8 mouse cellular contexts compared by ENCODE assay signal in the genomic region with DNA sequence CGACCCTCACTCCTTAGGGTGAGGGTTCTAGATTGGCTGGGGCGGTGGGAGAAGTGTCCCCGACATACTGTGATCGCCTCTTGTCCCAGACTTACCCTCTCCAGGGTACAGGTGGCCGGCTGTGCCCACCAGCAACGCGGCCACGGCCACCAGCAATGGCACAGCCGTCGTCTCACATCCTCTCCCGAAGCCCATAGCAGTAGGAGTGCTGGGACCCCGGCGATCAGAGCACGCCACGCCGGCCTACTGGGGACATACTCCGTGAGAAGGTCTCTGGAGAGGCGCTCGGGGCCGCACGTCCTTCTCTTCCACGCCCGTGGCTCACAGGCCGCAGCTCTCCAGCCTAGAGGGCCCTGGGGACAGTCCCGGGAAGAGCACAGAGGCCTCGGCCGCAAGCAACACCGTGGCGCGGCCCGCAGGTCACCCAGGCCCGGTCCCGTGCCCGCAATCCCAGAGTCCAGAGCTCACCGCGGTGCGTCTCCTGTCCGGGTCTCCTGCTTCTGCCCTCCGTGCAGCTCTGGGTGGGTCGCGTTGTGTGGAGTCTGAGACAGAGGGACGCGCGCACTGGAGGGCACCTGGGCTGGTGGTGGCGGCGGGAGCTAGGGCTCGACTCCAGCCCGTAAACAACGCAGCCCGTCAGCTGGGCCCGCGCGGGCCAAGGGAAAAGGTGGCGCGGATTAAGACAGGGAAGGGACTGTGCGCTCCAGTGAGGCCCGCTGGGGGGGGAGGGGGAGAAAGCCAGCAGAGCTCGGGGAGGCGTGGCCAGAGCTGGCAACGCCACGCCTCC. TPM values are rescaled to one million over a fixed set of nuclear protein-coding genes. Genes with fewer than 3 reads are reported as not detected.
A peak's percentile ranks its signal among the peaks of the same experiment; 100 is the strongest.
DNase-seq lines count a peak whose midpoint lies in the region; ATAC-seq and TF ChIP-seq lines count a peak whose summit lies in the region.

Gene Insr (minus strand): TSS at position 684 of the 787 bp plus-strand sequence.

- peaks cover 49% of the 10 kb centered on the region for H3K79me2 ChIP-seq in liver, adult 2 months (ENCODE audit: control insufficient read depth, insufficient read depth, low read length)

- peak within 1 kb of the TSS; percentile 82 for H3K4me2 ChIP-seq in heart, embryonic 13.5 days
- peak within 1 kb of the TSS; percentile 94 for H3K4me2 ChIP-seq in kidney, postnatal 0 days (ENCODE audit: low read length)

- peak; percentile 78 for DNase-seq in c-Kit-negative CD71-positive TER-119-positive erythroid progenitor cells, embryonic 14.5 days (ENCODE audit: low read depth, low spot score)
- peak; percentile 61 for DNase-seq in fibroblast of lung, adult 2 months (ENCODE audit: low read depth)
- DNase-seq in kidney, postnatal 0 days (ENCODE audit: low spot score): peak; percentile 96
- peak; percentile 82 for DNase-seq in liver, adult 2 months (ENCODE audit: extremely low read depth, low read depth, low spot score)
- peak; percentile 87 to 90 for DNase-seq in spleen, postnatal 36 days (ENCODE audit: low spot score in 2 of 2)

- ATAC-seq in CD4-positive, CD25-positive, alpha-beta regulatory T cell, adult 4 months: peak; percentile 94
- peak; percentile 90 for ATAC-seq in heart, embryonic 13.5 days (ENCODE audit: extremely low read depth, insufficient number of reproducible peaks, low FRiP score, low TSS enrichment)
- peak; percentile 97 for ATAC-seq in kidney, postnatal 0 days (replicated peaks; ENCODE audit: low FRiP score, low read depth)
- peak; percentile 94 for ATAC-seq in monocyte, adult 5-6 weeks (replicated peaks; ENCODE audit: insufficient number of reproducible peaks, low FRiP score, low TSS enrichment, poor library complexity, severe bottlenecking)

- TF ChIP-seq POLR2A in liver, adult 2 months (IDR thresholded peaks at IDR 0.05; ENCODE audit: extremely low read depth, insufficient read depth, low read length): peak; percentile 91

- H3K9me3 ChIP-seq in heart, embryonic 13.5 days: no peaks in the 10 kb centered on the region
- no peaks in the 10 kb centered on the region for H3K9me3 ChIP-seq in kidney, postnatal 0 days (replicated peaks; ENCODE audit: low read length)

- TF ChIP-seq CTCF in kidney, postnatal 0 days (IDR thresholded peaks at IDR 0.05; ENCODE audit: low read depth): peak; percentile 2; the same call in 1 of the 2 replicates
- TF ChIP-seq CTCF in liver, adult 2 months (IDR thresholded peaks at IDR 0.05; ENCODE audit: low read depth, low read length): no peak

- peak within 1 kb of the TSS; percentile 98 for H3K4me3 ChIP-seq in heart, embryonic 13.5 days
- H3K4me3 ChIP-seq in kidney, postnatal 0 days (replicated peaks; ENCODE audit: low read depth, low read length): peak within 1 kb of the TSS; percentile 65
- H3K4me3 ChIP-seq in liver, adult 2 months (ENCODE audit: insufficient read depth, low read depth, low read length): peak within 1 kb of the TSS; percentile 96

- H3K27me3 ChIP-seq in heart, embryonic 13.5 days (replicated peaks): no peaks in the 10 kb centered on the region
- H3K27me3 ChIP-seq in kidney, postnatal 0 days (ENCODE audit: insufficient read depth, low read length): no peaks in the 10 kb centered on the region
- H3K27me3 ChIP-seq in liver, adult 2 months (ENCODE audit: control insufficient read depth, insufficient read depth, low read length): no peaks in the 10 kb centered on the region

- peak within 1 kb of the TSS; percentile 91 for H3K27ac ChIP-seq in heart, embryonic 13.5 days (replicated peaks)
- H3K27ac ChIP-seq in kidney, postnatal 0 days: peak within 1 kb of the TSS; percentile 82
- peak within 1 kb of the TSS; percentile 95 for H3K27ac ChIP-seq in liver, adult 2 months (replicated peaks; ENCODE audit: insufficient read depth, low read depth, low read length)

- under 1% methylated on average over 60 of the region's 61 CpGs for WGBS in heart, embryonic 13.5 days
- under 1% methylated on average over 51 of the region's 61 CpGs for WGBS in kidney, postnatal 0 days
- under 1% methylated on average over 58 of the region's 61 CpGs for WGBS in liver, adult 2 months

- peaks cover 49% of the 10 kb centered on the region for H3K4me1 ChIP-seq in heart, embryonic 13.5 days
- H3K4me1 ChIP-seq in kidney, postnatal 0 days (replicated peaks; ENCODE audit: insufficient read depth, low read length): peaks cover 8% of the 10 kb centered on the region
- peaks cover 27% of the 10 kb centered on the region for H3K4me1 ChIP-seq in liver, adult 2 months (ENCODE audit: control insufficient read depth, insufficient read depth, low read length)

- H3K9ac ChIP-seq in heart, embryonic 13.5 days: peak within 1 kb of the TSS; percentile 99
- H3K9ac ChIP-seq in kidney, postnatal 0 days (ENCODE audit: low read depth, low read length): peak within 1 kb of the TSS; percentile 92
- peak within 1 kb of the TSS; percentile 98 for H3K9ac ChIP-seq in liver, adult 2 months (ENCODE audit: low read depth, low read length)

- H3K36me3 ChIP-seq in heart, embryonic 13.5 days: peaks cover 8% of the 10 kb centered on the region
- no peaks in the 10 kb centered on the region for H3K36me3 ChIP-seq in kidney, postnatal 0 days (ENCODE audit: insufficient read depth, low read length)
- H3K36me3 ChIP-seq in liver, adult 2 months (ENCODE audit: control insufficient read depth, insufficient read depth, low read length): peaks cover 2% of the 10 kb centered on the region; the same call in 1 of the 2 replicates

RNA-seq across cellular contexts. Expression of gene Insr, which starts in this region (rescaled TPM):
- 10 to 100 TPM; 10.6 to 12.0 TPM for polyA plus RNA-seq in CD4-positive, CD25-positive, alpha-beta regulatory T cell, adult 4 months (2017; shearing (Covaris generic))
- 47.7 and 52.0 TPM in 2 replicates for polyA plus RNA-seq in heart, embryonic 13.5 days (2015; fragmentation: Nextera tagmentation; extraction: Ambion mirVana)
- 26.5 and 27.2 TPM in 2 replicates for polyA plus RNA-seq in kidney, postnatal 0 days (2015; fragmentation: Nextera tagmentation; extraction: Ambion mirVana)
- 70.0 and 89.0 TPM in 2 replicates for total RNA-seq in liver, adult 2 months (2014; rRNA removed)
- 28.5 and 30.3 TPM in 2 replicates for polyA plus RNA-seq in liver, adult 2 months (2012; rRNA removed)
- total RNA-seq in monocyte, adult 5-6 weeks (2017): 11.7 to 14.2 TPM (median 12.6 TPM) in 3 replicates

Comparison
In these comparisons a context has a peak if more than half of its experiments do, and no peak if none do; other contexts are left out.
1. Peak in every context shown above with its lines: DNase-seq, ATAC-seq, H3K4me3 ChIP-seq and H3K27ac ChIP-seq.